Mouse (Mus musculus): ENCODE measurements around the gene Farp2.

- TF ChIP-seq POLR2A (IDR thresholded peaks at IDR 0.05; ENCODE audit: borderline replicate concordance, insufficient read depth, low read length) (no peak), CTCF (IDR thresholded peaks at IDR 0.05; ENCODE audit: borderline replicate concordance, insufficient read depth, low read depth, low read length) (peak; percentile 27; the same call in 1 of the 2 replicates)
Measured at GRCm38 (mm10) chr1:93506944-93507676, 4.8 kb upstream of the Farp2 start.

Measured in cerebellum, adult 2 months (tissue).